Mouse (Mus musculus) inflammation-experienced regulatory T-cells (primary cell): ENCODE results near the gene Zfp764. TPM values are rescaled to one million over a fixed set of nuclear protein-coding genes. Genes with fewer than 3 reads are reported as not detected.

Source experiments
- polyA plus RNA-seq, 2 experiments: library from polyadenylated mRNA; unstranded; fragments of 100-300 nt; shearing (Covaris generic); gene quantifications; one replicate each; pipeline ENCODE4 v1.2.1; 2017

Gene Zfp764
- 10 to 100 TPM; 13.3 to 15.4 TPM for polyA plus RNA-seq

GRCm38 (mm10) chr7:127406002-127406987 is at the start of gene Zfp764:
Gene Zfp764, minus strand, starts transcription at chr7:127406822.

GRCm38 (mm10) chr7:127448521-127449300 is 42.1 kb upstream of the Zfp764 start, which contains the start of gene Zfp689:
Gene Zfp689, minus strand, starts transcription at chr7:127449158.

GRCm38 (mm10) chr7:127421388-127422191 is 15.0 kb upstream of the Zfp764 start, which contains the start of gene Zfp688:
Gene Zfp688, minus strand, starts transcription at chr7:127422068.

DNA sequence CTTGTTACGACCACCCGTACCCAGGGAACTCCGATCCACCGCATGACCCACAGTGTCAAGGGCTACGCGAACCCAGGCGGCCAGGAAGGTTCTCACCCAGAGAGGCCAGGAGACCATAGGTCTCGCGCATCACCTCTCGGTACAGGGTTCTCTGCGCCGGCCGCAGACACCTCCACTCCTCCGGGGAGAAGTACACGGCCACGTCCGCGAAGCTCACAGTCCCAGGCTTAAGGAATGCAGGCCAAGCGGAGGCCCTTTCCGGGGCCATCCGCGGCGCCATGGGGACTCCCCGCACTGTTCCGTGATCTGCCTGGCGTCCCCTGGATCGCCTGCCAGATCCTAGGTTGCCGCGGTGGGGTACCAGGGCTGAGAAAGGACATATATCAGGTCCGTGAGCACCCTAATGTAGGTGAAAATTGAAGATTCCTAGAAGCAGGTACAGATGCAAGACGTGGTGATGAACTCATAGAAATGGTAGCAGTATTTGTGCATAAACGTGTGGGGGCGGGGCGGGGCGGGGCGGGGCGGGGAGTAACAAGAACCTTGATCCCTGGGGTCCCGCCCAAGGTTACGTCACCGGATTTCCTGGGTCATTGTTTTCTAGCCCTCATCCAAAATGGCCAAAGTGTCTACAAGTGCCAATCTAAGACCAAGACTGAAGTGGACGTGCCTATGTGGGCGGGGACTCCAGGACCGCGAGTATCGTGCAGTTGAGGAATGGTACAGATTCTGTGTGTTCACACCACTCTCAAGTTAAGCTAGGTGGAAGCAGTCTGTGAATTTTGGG is 13.3 kb downstream of the Zfp764 start, which contains the start of gene E430018J23Rik:
E430018J23Rik (minus strand) TSS at position 473 of the 787 bp plus-strand sequence.

DNA sequence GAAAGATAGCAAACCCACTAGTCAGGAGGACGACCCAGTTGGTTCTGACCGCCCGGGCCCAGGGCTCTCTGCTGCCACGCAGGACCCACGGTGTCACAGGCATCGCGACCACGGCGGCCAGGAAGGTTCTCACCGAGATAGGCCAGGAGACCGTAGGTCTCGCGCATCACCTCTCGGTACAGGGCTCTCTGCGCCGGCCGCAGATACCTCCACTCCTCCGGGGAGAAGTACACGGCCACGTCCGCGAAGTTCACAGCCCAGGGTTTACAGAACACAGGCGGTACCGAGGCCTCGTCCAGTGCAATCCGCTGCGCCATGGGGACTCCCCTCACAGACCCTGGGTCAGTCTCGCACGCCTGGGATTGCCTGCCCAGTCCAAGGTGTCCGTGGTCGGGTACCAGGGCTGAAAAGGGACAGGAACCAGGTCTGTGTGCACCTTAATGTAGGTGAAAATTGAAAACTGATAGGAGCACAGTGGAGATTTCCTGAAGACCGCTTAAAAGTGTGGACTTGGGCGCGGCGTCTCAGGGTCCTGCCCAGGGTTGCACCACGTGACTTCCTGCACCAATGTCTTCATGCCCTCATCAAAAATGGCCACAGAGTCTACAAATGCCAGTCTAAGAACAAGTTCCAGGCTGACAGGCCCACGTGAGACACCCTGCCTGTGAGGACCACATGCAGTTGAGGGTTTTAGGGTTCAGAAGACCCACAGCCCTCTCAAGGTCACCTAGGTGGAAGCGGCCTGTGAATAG is 19.8 kb downstream of the Zfp764 start, which contains the start of gene 9130019O22Rik:
9130019O22Rik (minus strand) TSS at position 526 of the 752 bp plus-strand sequence.

DNA sequence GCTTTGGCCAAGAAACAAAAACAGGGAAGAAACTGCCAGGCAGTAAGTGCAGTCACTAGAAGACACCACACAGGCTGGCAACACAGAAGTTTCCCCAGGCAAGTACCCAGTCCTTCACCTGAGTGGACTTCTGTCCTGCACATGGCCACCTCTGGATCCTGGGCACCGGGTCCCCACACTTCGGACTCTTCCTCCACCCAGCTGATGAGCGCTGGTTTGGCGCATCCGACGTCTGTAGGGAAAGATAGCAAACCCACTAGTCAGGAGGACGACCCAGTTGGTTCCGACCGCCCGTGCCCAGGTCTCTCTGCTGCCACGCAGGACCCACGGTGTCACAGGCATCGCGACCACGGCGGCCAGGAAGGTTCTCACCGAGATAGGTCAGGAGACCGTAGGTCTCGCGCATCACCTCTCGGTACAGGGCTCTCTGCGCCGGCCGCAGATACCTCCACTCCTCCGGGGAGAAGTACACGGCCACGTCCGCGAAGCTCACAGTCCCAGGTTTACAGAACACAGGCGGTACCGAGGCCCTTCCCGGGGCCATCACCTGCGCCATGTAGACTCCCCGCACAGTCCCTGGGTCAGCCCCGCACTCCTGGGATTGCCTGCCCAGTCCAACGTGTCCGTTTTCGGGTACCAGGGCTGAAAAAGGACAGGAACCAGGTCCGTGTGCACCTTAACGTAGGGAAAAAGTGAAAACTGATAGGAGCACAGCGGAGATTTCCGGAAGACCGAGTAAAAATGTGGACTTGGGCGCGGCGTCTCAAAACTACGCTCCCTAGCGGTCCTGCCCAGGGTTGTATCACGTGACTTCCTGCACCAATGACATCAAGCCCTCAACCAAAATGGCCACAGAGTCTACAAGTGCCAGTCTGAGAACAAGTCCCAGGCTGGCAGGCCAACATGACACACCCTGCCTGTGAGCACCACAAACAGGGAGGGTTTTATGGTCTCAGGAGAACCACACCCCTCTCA is 31.1 kb downstream of the Zfp764 start, which contains the start of gene Zfp747:
Zfp747 (minus strand) TSS at position 780 of the 975 bp plus-strand sequence.

Other genes starting within 250 kb of the Zfp764 start
- gene Cd2bp2, start 210.8 kb downstream of the Zfp764 start, polyA plus RNA-seq: 10 to 100 TPM; 59.9 to 63.9 TPM
- 100 to 1,000 TPM in 1 of 2 experiments, 10 to 100 TPM in 1; 71.6 to 101 TPM for gene Tbc1d10b, start 198.4 kb downstream of the Zfp764 start, polyA plus RNA-seq
- 10 to 100 TPM; 11.1 to 22.9 TPM for gene Mylpf, start 197.9 kb downstream of the Zfp764 start, polyA plus RNA-seq
- 10 to 100 TPM; 20.4 to 32.8 TPM for gene Zfp553, start 173.8 kb downstream of the Zfp764 start, polyA plus RNA-seq
- gene Sept1, start 173.7 kb downstream of the Zfp764 start, polyA plus RNA-seq: 100 to 1,000 TPM; 433 to 501 TPM
- gene Zfp771, start 162.5 kb downstream of the Zfp764 start, polyA plus RNA-seq: 10 to 100 TPM; 14.6 to 20.7 TPM
- 10 to 100 TPM; 27.8 to 34.4 TPM for gene Dctpp1, start 146.1 kb downstream of the Zfp764 start, polyA plus RNA-seq
- 10 to 100 TPM; 34.4 to 44.5 TPM for gene Sephs2, start 132.8 kb downstream of the Zfp764 start, polyA plus RNA-seq
- 100 to 1,000 TPM; 325 to 340 TPM for gene Itgal, start 110.6 kb downstream of the Zfp764 start, polyA plus RNA-seq
- under 1 TPM in 1 of 2 experiments, not detected in 1; 0.55 TPM for gene Zfp768, start 61.2 kb downstream of the Zfp764 start, polyA plus RNA-seq
- 10 to 100 TPM; 15.1 to 22.7 TPM for gene Zfp747, start 30.8 kb downstream of the Zfp764 start, polyA plus RNA-seq
- gene 9130019O22Rik, start 19.7 kb downstream of the Zfp764 start, polyA plus RNA-seq: 10 to 100 TPM in 1 of 2 experiments, 1 to 10 TPM in 1; 7.4 to 15.1 TPM
- 1 to 10 TPM; 6.3 to 6.7 TPM for gene E430018J23Rik, start 13.2 kb downstream of the Zfp764 start, polyA plus RNA-seq
- gene Zfp688, start 15.2 kb upstream of the Zfp764 start, polyA plus RNA-seq: 10 to 100 TPM; 43.5 to 48.6 TPM
- gene Zfp689, start 42.3 kb upstream of the Zfp764 start, polyA plus RNA-seq: 10 to 100 TPM in 1 of 2 experiments, 1 to 10 TPM in 1; 5.1 to 13.4 TPM
- gene Prr14, start 52.8 kb upstream of the Zfp764 start, polyA plus RNA-seq: 100 to 1,000 TPM; 126 to 153 TPM
- gene Fbrs, start 72.4 kb upstream of the Zfp764 start, polyA plus RNA-seq: 10 to 100 TPM; 16.7 to 18.1 TPM
- gene Srcap, start 105.2 kb upstream of the Zfp764 start, polyA plus RNA-seq: 10 to 100 TPM; 53.0 to 56.2 TPM
- 1 to 10 TPM; 6.6 to 9.7 TPM for gene Gm42715, start 112.8 kb upstream of the Zfp764 start, polyA plus RNA-seq
- 10 to 100 TPM; 11.5 to 15.8 TPM for gene Tmem265, start 154.6 kb upstream of the Zfp764 start, polyA plus RNA-seq
- 100 to 1,000 TPM; 108 to 132 TPM for gene Phkg2, start 166.5 kb upstream of the Zfp764 start, polyA plus RNA-seq
- gene Ccdc189, start 181.8 kb upstream of the Zfp764 start, polyA plus RNA-seq: 1 to 10 TPM in 1 of 2 experiments, under 1 TPM in 1; 0.82 to 1.1 TPM
- 100 to 1,000 TPM; 107 to 163 TPM for gene Rnf40, start 181.9 kb upstream of the Zfp764 start, polyA plus RNA-seq
- under 1 TPM in 1 of 2 experiments, not detected in 1; 0.24 TPM for gene Zfp629, start 209.0 kb upstream of the Zfp764 start, polyA plus RNA-seq